Mouse (Mus musculus): ENCODE measurements around the gene Xpo5. TPM values are rescaled to one million over a fixed set of nuclear protein-coding genes. Genes with fewer than 3 reads are reported as not detected.

Xpo5 gene
- polyA plus RNA-seq, 1 experiment from 2014 or later: 54.1 TPM

MicroRNAs within 50 kb of the gene (microRNA counts, 519-probe panel; counts per million panel counts)
- microRNA mmu-miR-693-3p (not detected), microRNA mmu-miR-693-5p (not detected)

Small RNAs within 50 kb of the gene (microRNA-seq; reads per million reads assigned to microRNA genes)
- gene Mir693: 0.34 reads per million

Other genes starting within 250 kb of the Xpo5 start
- gene Vegfa, start 170.4 kb upstream of the Xpo5 start, polyA plus RNA-seq (2014; fragmentation: Nextera tagmentation; extraction: Ambion mirVana): 5.2 and 6.5 TPM in 2 replicates
- gene Mrps18a, start 91.8 kb upstream of the Xpo5 start, polyA plus RNA-seq (2014; fragmentation: Nextera tagmentation; extraction: Ambion mirVana): 144 and 150 TPM in 2 replicates
- gene Rsph9, start 58.6 kb upstream of the Xpo5 start, polyA plus RNA-seq (2014; fragmentation: Nextera tagmentation; extraction: Ambion mirVana): 11.7 and 14.6 TPM in 2 replicates
- 32.2 and 34.4 TPM in 2 replicates for gene Mad2l1bp, start 49.2 kb upstream of the Xpo5 start, polyA plus RNA-seq (2014; fragmentation: Nextera tagmentation; extraction: Ambion mirVana)
- gene Gtpbp2, start 41.8 kb upstream of the Xpo5 start, polyA plus RNA-seq (2014; fragmentation: Nextera tagmentation; extraction: Ambion mirVana): 29.9 and 30.7 TPM in 2 replicates
- gene Polh, start 137 bp upstream of the Xpo5 start, polyA plus RNA-seq (2014; fragmentation: Nextera tagmentation; extraction: Ambion mirVana): 9.7 and 12.8 TPM in 2 replicates
- gene Polr1c, start 45.3 kb downstream of the Xpo5 start, polyA plus RNA-seq (2014; fragmentation: Nextera tagmentation; extraction: Ambion mirVana): 93.7 and 96.4 TPM in 2 replicates
- 102 and 112 TPM in 2 replicates for gene Yipf3, start 45.3 kb downstream of the Xpo5 start, polyA plus RNA-seq (2014; fragmentation: Nextera tagmentation; extraction: Ambion mirVana)
- gene Lrrc73, start 50.7 kb downstream of the Xpo5 start, polyA plus RNA-seq (2014; fragmentation: Nextera tagmentation; extraction: Ambion mirVana): 0.55 and 0.65 TPM in 2 replicates
- 32.4 and 35.7 TPM in 2 replicates for gene Tjap1, start 80.2 kb downstream of the Xpo5 start, polyA plus RNA-seq (2014; fragmentation: Nextera tagmentation; extraction: Ambion mirVana)
- gene Dlk2, start 94.6 kb downstream of the Xpo5 start, polyA plus RNA-seq (2014; fragmentation: Nextera tagmentation; extraction: Ambion mirVana): 0.19 and 0.58 TPM in 2 replicates
- gene Abcc10, start 125.6 kb downstream of the Xpo5 start, polyA plus RNA-seq (2014; fragmentation: Nextera tagmentation; extraction: Ambion mirVana): 5.4 and 5.6 TPM in 2 replicates
- 8.5 and 14.6 TPM in 2 replicates for gene Zfp318, start 180.9 kb downstream of the Xpo5 start, polyA plus RNA-seq (2014; fragmentation: Nextera tagmentation; extraction: Ambion mirVana)
- 0.57 and 0.67 TPM in 2 replicates for gene Crip3, start 226.1 kb downstream of the Xpo5 start, polyA plus RNA-seq (2014; fragmentation: Nextera tagmentation; extraction: Ambion mirVana)
- not detected in 2 replicates for gene Slc22a7, start 235.7 kb downstream of the Xpo5 start, polyA plus RNA-seq (2014; fragmentation: Nextera tagmentation; extraction: Ambion mirVana)

Data from intestine, embryonic 14.5 days (tissue).